Mouse (Mus musculus): Measurements from ENCODE around the gene Oscp1. TPM values are rescaled to one million over a fixed set of nuclear protein-coding genes. Genes with fewer than 3 reads are reported as not detected.
"Not testable (repeated sequence)": the region's sequence is repeated elsewhere in the genome, so short reads cannot be mapped to it uniquely, and the experiment has no call there.

Gene Oscp1
- polyA plus RNA-seq, 1 experiment from 2014 or later, result 19.1 TPM

GRCm38 (mm10) chr4:126090101-126090847 is 31.9 kb downstream of the Oscp1 start:
- H3K27ac ChIP-seq, result no peak overlapping the region
- no peak overlapping the region for H3K4me2 ChIP-seq
- ATAC-seq (replicated peaks; ENCODE audit: low FRiP score), result no peak
- H3K4me1 ChIP-seq, result peaks cover 10% of the 10 kb centered on the region
- no peaks in the 10 kb centered on the region for H3K27me3 ChIP-seq
- no peak overlapping the region for H3K9ac ChIP-seq
- WGBS, result 60% methylated on average over 7 of the region's 7 CpGs
- H3K9me3 ChIP-seq (replicated peaks), result no peaks in the 10 kb centered on the region
- no peak overlapping the region for H3K4me3 ChIP-seq (replicated peaks)
- H3K36me3 ChIP-seq, result no peaks in the 10 kb centered on the region

- no peak overlapping the region for H3K4me2 ChIP-seq
- H3K9me3 ChIP-seq (replicated peaks), result no peaks in the 10 kb centered on the region
- no peak overlapping the region for H3K9ac ChIP-seq
- H3K4me3 ChIP-seq (replicated peaks), result no peak overlapping the region
- no peaks in the 10 kb centered on the region for H3K36me3 ChIP-seq
- no peak for ATAC-seq (replicated peaks; ENCODE audit: low FRiP score)
- H3K27ac ChIP-seq, result no peak overlapping the region
- no peaks in the 10 kb centered on the region for H3K27me3 ChIP-seq
- WGBS, result 74% methylated on average over 4 of the region's 4 CpGs
- peaks cover 10% of the 10 kb centered on the region for H3K4me1 ChIP-seq
Observed at GRCm38 (mm10) chr4:126090848-126091124, 32.4 kb downstream of the Oscp1 start.

- H3K9me3 ChIP-seq (replicated peaks), result no peaks in the 10 kb centered on the region
- WGBS, result 80% methylated on average over 8 of the region's 8 CpGs
- H3K27me3 ChIP-seq, result no peaks in the 10 kb centered on the region
- H3K4me3 ChIP-seq (replicated peaks), result no peak overlapping the region
- peaks cover 4% of the 10 kb centered on the region for H3K4me1 ChIP-seq
- H3K36me3 ChIP-seq, result no peaks in the 10 kb centered on the region
- no peak overlapping the region for H3K9ac ChIP-seq
- ATAC-seq (replicated peaks; ENCODE audit: low FRiP score), result no peak
- H3K4me2 ChIP-seq, result no peak overlapping the region
- H3K27ac ChIP-seq, result no peak overlapping the region
Observed at GRCm38 (mm10) chr4:126091873-126092272, 33.5 kb downstream of the Oscp1 start.

GRCm38 (mm10) chr4:126095622-126096430 is 37.5 kb downstream of the Oscp1 start:
- H3K9ac ChIP-seq; ATAC-seq (replicated peaks; ENCODE audit: low FRiP score); H3K9me3 ChIP-seq (replicated peaks); H3K27me3 ChIP-seq; H3K27ac ChIP-seq: not testable (repeated sequence)
- Histone ChIP-seq H3K4me2 (peak overlapping the region; percentile 61), H3K4me3 (replicated peaks) (peak overlapping the region; percentile 79), H3K4me1 (peaks cover 15% of the 10 kb centered on the region), H3K36me3 (peaks cover 14% of the 10 kb centered on the region)
- WGBS, result 53% methylated on average over 14 of the region's 14 CpGs

- H3K9ac ChIP-seq, result peak within 1 kb of the TSS; percentile 77
- H3K9me3 ChIP-seq (replicated peaks), result no peaks in the 10 kb centered on the region
- 3% methylated on average over 35 of the region's 37 CpGs for WGBS
Observed at GRCm38 (mm10) chr4:126096464-126097111, 38.2 kb downstream of the Oscp1 start, which contains the start of gene Lsm10. TSS of gene Lsm10 (plus strand) at chr4:126096623.

GRCm38 (mm10) chr4:126097711-126098253 is 39.4 kb downstream of the Oscp1 start:
- WGBS, result 88% methylated on average over 20 of the region's 20 CpGs
- ATAC-seq (replicated peaks; ENCODE audit: low FRiP score), result no peak
- Histone ChIP-seq H3K4me3 (replicated peaks) (no peak overlapping the region), H3K9me3 (replicated peaks) (no peaks in the 10 kb centered on the region), H3K9ac (0 out of 2 replicates have a peak overlapping the region, but pooled peaks have one; percentile 77), H3K36me3 (peaks cover 14% of the 10 kb centered on the region), H3K27ac (no peak overlapping the region), H3K27me3 (no peaks in the 10 kb centered on the region), H3K4me2 (no peak overlapping the region), H3K4me1 (peaks cover 25% of the 10 kb centered on the region)

More at GRCm38 (mm10) chr4:126096464-126097111, 38.2 kb downstream of the Oscp1 start, which contains the start of gene Lsm10:
- Histone ChIP-seq H3K27me3 (no peaks in the 10 kb centered on the region), H3K4me3 (replicated peaks) (peak within 1 kb of the TSS; percentile 79), H3K4me2 (peak within 1 kb of the TSS; percentile 61), H3K4me1 (peaks cover 15% of the 10 kb centered on the region), H3K27ac (peak within 1 kb of the TSS; percentile 86), H3K36me3 (peaks cover 14% of the 10 kb centered on the region)
- peak; percentile 98 for ATAC-seq (replicated peaks; ENCODE audit: low FRiP score)

GRCm38 (mm10) chr4:126099365-126099764 is 41.0 kb downstream of the Oscp1 start:
- H3K9ac ChIP-seq, result no peak overlapping the region
- no peak overlapping the region for H3K4me2 ChIP-seq
- no peaks in the 10 kb centered on the region for H3K27me3 ChIP-seq
- WGBS, result 86% methylated on average over 3 of the region's 3 CpGs
- no peaks in the 10 kb centered on the region for H3K9me3 ChIP-seq (replicated peaks)
- ATAC-seq (replicated peaks; ENCODE audit: low FRiP score), result no peak
- no peak overlapping the region for H3K27ac ChIP-seq
- H3K36me3 ChIP-seq, result peaks cover 14% of the 10 kb centered on the region
- peaks cover 33% of the 10 kb centered on the region for H3K4me1 ChIP-seq
- H3K4me3 ChIP-seq (replicated peaks), result no peak overlapping the region

- Histone ChIP-seq H3K27me3 (no peaks in the 10 kb centered on the region), H3K27ac (no peak overlapping the region), H3K4me3 (replicated peaks) (no peak overlapping the region), H3K4me2 (no peak overlapping the region), H3K36me3 (peaks cover 14% of the 10 kb centered on the region), H3K9me3 (replicated peaks) (no peaks in the 10 kb centered on the region), H3K4me1 (peaks cover 47% of the 10 kb centered on the region), H3K9ac (no peak overlapping the region)
- WGBS, result 82% methylated on average over 3 of the region's 3 CpGs
- no peak for ATAC-seq (replicated peaks; ENCODE audit: low FRiP score)
Observed at GRCm38 (mm10) chr4:126100764-126101163, 42.4 kb downstream of the Oscp1 start.

GRCm38 (mm10) chr4:126102061-126102841 is 43.9 kb downstream of the Oscp1 start:
- Histone ChIP-seq H3K9ac (peak overlapping the region; percentile 49; the same call in 1 of the 2 replicates), H3K4me1 (peaks cover 49% of the 10 kb centered on the region), H3K27ac (peak overlapping the region; percentile 93), H3K36me3 (peaks cover 14% of the 10 kb centered on the region), H3K4me3 (replicated peaks) (peak overlapping the region; percentile 95), H3K9me3 (replicated peaks) (no peaks in the 10 kb centered on the region), H3K27me3 (no peaks in the 10 kb centered on the region), H3K4me2 (peak overlapping the region; percentile 89)
- ATAC-seq (replicated peaks; ENCODE audit: low FRiP score), result no peak
- WGBS, result 41% methylated on average over 7 of the region's 7 CpGs

GRCm38 (mm10) chr4:126103057-126103581 is 44.8 kb downstream of the Oscp1 start:
- Histone ChIP-seq H3K9ac (peak overlapping the region; percentile 49), H3K4me1 (peaks cover 48% of the 10 kb centered on the region), H3K4me3 (replicated peaks) (peak overlapping the region; percentile 95), H3K9me3 (replicated peaks) (no peaks in the 10 kb centered on the region), H3K27ac (peak overlapping the region; percentile 93), H3K4me2 (peak overlapping the region; percentile 89), H3K36me3 (peaks cover 10% of the 10 kb centered on the region), H3K27me3 (no peaks in the 10 kb centered on the region)
- ATAC-seq (replicated peaks; ENCODE audit: low FRiP score), result peak; percentile 85
- under 1% methylated on average over 15 of the region's 15 CpGs for WGBS

GRCm38 (mm10) chr4:126103590-126104068 is 45.3 kb downstream of the Oscp1 start, which contains the start of gene Stk40:
TSS of gene Stk40 (plus strand) at chr4:126103957.
- under 1% methylated on average over 33 of the region's 34 CpGs for WGBS
- Histone ChIP-seq H3K9me3 (replicated peaks) (no peaks in the 10 kb centered on the region), H3K27ac (peak within 1 kb of the TSS; percentile 93), H3K4me2 (peak within 1 kb of the TSS; percentile 89), H3K4me1 (peaks cover 53% of the 10 kb centered on the region), H3K4me3 (replicated peaks) (peak within 1 kb of the TSS; percentile 95), H3K27me3 (no peaks in the 10 kb centered on the region), H3K9ac (peak within 1 kb of the TSS; percentile 87), H3K36me3 (peaks cover 6% of the 10 kb centered on the region; the same call in 1 of the 2 replicates)
- ATAC-seq (replicated peaks; ENCODE audit: low FRiP score), result peak; percentile 95
